Mouse (Mus musculus): ENCODE results near the gene Ncapg2. TPM values are rescaled to one million over a fixed set of nuclear protein-coding genes. Genes with fewer than 3 reads are reported as not detected.

Ncapg2 gene
- polyA plus RNA-seq, 1 experiment, result 3.7 TPM

- DNase-seq, result no peak
- no peaks in the 10 kb centered on the region for H3K27me3 ChIP-seq (ENCODE audit: control insufficient read depth, insufficient read depth, low read length)
- H3K4me3 ChIP-seq (replicated peaks; ENCODE audit: insufficient read depth, low read depth, low read length), result no peak overlapping the region
- H3K27ac ChIP-seq (ENCODE audit: insufficient read depth, low read length), result no peak overlapping the region
- H3K4me1 ChIP-seq (ENCODE audit: control insufficient read depth, insufficient read depth, low read length), result peaks cover 4% of the 10 kb centered on the region; the same call in 1 of the 2 replicates
- 76% methylated on average over 1 of the region's 1 CpGs for WGBS
- TF ChIP-seq CTCF (IDR thresholded peaks at IDR 0.05; ENCODE audit: borderline replicate concordance, insufficient read depth, low read depth, low read length) (no peak), POLR2A (IDR thresholded peaks at IDR 0.05; ENCODE audit: borderline replicate concordance, insufficient read depth, low read length) (no peak)
These were observed 73.6 kb downstream of the Ncapg2 start for GRCm38 (mm10) chr12:116478771-116479170.

- TF ChIP-seq POLR2A (IDR thresholded peaks at IDR 0.05; ENCODE audit: borderline replicate concordance, insufficient read depth, low read length) (no peak), CTCF (IDR thresholded peaks at IDR 0.05; ENCODE audit: borderline replicate concordance, insufficient read depth, low read depth, low read length) (no peak)
- 23% methylated on average over 1 of the region's 1 CpGs for WGBS
- Histone ChIP-seq H3K27ac (ENCODE audit: insufficient read depth, low read length) (no peak overlapping the region), H3K27me3 (ENCODE audit: control insufficient read depth, insufficient read depth, low read length) (no peaks in the 10 kb centered on the region), H3K4me3 (replicated peaks; ENCODE audit: insufficient read depth, low read depth, low read length) (no peak overlapping the region), H3K4me1 (ENCODE audit: control insufficient read depth, insufficient read depth, low read length) (peaks cover 4% of the 10 kb centered on the region; the same call in 1 of the 2 replicates)
- DNase-seq, result peak in 1 of 2 experiments; percentile 34
These were observed 76.7 kb downstream of the Ncapg2 start for GRCm38 (mm10) chr12:116481921-116482320.

GRCm38 (mm10) chr12:116483581-116483980 lies 78.4 kb downstream of the Ncapg2 start:
- H3K27me3 ChIP-seq (ENCODE audit: control insufficient read depth, insufficient read depth, low read length), result no peaks in the 10 kb centered on the region
- DNase-seq, result no peak
- 40% methylated on average over 2 of the region's 2 CpGs for WGBS
- peaks cover 4% of the 10 kb centered on the region; the same call in 1 of the 2 replicates for H3K4me1 ChIP-seq (ENCODE audit: control insufficient read depth, insufficient read depth, low read length)
- H3K27ac ChIP-seq (ENCODE audit: insufficient read depth, low read length), result no peak overlapping the region
- TF ChIP-seq CTCF (IDR thresholded peaks at IDR 0.05; ENCODE audit: borderline replicate concordance, insufficient read depth, low read depth, low read length) (no peak), POLR2A (IDR thresholded peaks at IDR 0.05; ENCODE audit: borderline replicate concordance, insufficient read depth, low read length) (no peak)
- no peak overlapping the region for H3K4me3 ChIP-seq (replicated peaks; ENCODE audit: insufficient read depth, low read depth, low read length)

GRCm38 (mm10) chr12:116484991-116485390 lies 79.8 kb downstream of the Ncapg2 start:
- Histone ChIP-seq H3K4me3 (replicated peaks; ENCODE audit: insufficient read depth, low read depth, low read length) (peak overlapping the region; percentile 74), H3K27me3 (ENCODE audit: control insufficient read depth, insufficient read depth, low read length) (no peaks in the 10 kb centered on the region), H3K27ac (ENCODE audit: insufficient read depth, low read length) (no peak overlapping the region), H3K4me1 (ENCODE audit: control insufficient read depth, insufficient read depth, low read length) (peaks cover 4% of the 10 kb centered on the region)
- WGBS, result 75% methylated on average over 8 of the region's 8 CpGs
- TF ChIP-seq CTCF (IDR thresholded peaks at IDR 0.05; ENCODE audit: borderline replicate concordance, insufficient read depth, low read depth, low read length) (no peak), POLR2A (IDR thresholded peaks at IDR 0.05; ENCODE audit: borderline replicate concordance, insufficient read depth, low read length) (no peak)
- DNase-seq, result no peak

- Histone ChIP-seq H3K27me3 (ENCODE audit: control insufficient read depth, insufficient read depth, low read length) (no peaks in the 10 kb centered on the region), H3K4me3 (replicated peaks; ENCODE audit: insufficient read depth, low read depth, low read length) (peak within 1 kb of the TSS; percentile 74), H3K27ac (ENCODE audit: insufficient read depth, low read length) (peak within 1 kb of the TSS; percentile 44), H3K4me1 (ENCODE audit: control insufficient read depth, insufficient read depth, low read length) (peaks cover 4% of the 10 kb centered on the region)
- WGBS, result under 1% methylated on average over 82 of the region's 86 CpGs
- peak; percentile 82 to 84 for DNase-seq
- TF ChIP-seq POLR2A (IDR thresholded peaks at IDR 0.05; ENCODE audit: borderline replicate concordance, insufficient read depth, low read length) (peak; percentile 70), CTCF (IDR thresholded peaks at IDR 0.05; ENCODE audit: borderline replicate concordance, insufficient read depth, low read depth, low read length) (no peak)
These were observed 80.6 kb downstream of the Ncapg2 start, which contains the start of gene Ptprn2 for GRCm38 (mm10) chr12:116485591-116486403. Gene Ptprn2 (plus strand): TSS chr12:116485720.

- peak overlapping the region; percentile 74 for H3K4me3 ChIP-seq (replicated peaks; ENCODE audit: insufficient read depth, low read depth, low read length)
- peak overlapping the region; percentile 44 for H3K27ac ChIP-seq (ENCODE audit: insufficient read depth, low read length)
- TF ChIP-seq CTCF (IDR thresholded peaks at IDR 0.05; ENCODE audit: borderline replicate concordance, insufficient read depth, low read depth, low read length) (no peak), POLR2A (IDR thresholded peaks at IDR 0.05; ENCODE audit: borderline replicate concordance, insufficient read depth, low read length) (no peak)
- H3K27me3 ChIP-seq (ENCODE audit: control insufficient read depth, insufficient read depth, low read length), result no peaks in the 10 kb centered on the region
- DNase-seq, result no peak
- peaks cover 4% of the 10 kb centered on the region for H3K4me1 ChIP-seq (ENCODE audit: control insufficient read depth, insufficient read depth, low read length)
- 2% methylated on average over 10 of the region's 10 CpGs for WGBS
These were observed 81.2 kb downstream of the Ncapg2 start for GRCm38 (mm10) chr12:116486404-116486730.

- H3K27me3 ChIP-seq (ENCODE audit: control insufficient read depth, insufficient read depth, low read length), result no peaks in the 10 kb centered on the region
- H3K27ac ChIP-seq (ENCODE audit: insufficient read depth, low read length), result no peak overlapping the region
- TF ChIP-seq CTCF (IDR thresholded peaks at IDR 0.05; ENCODE audit: borderline replicate concordance, insufficient read depth, low read depth, low read length), result no peak
- TF ChIP-seq POLR2A (IDR thresholded peaks at IDR 0.05; ENCODE audit: borderline replicate concordance, insufficient read depth, low read length), result no peak
- WGBS, result 69% methylated on average over 8 of the region's 8 CpGs
- no peaks in the 10 kb centered on the region; the same call in none of the 2 replicates for H3K4me1 ChIP-seq (ENCODE audit: control insufficient read depth, insufficient read depth, low read length)
- no peak overlapping the region for H3K4me3 ChIP-seq (replicated peaks; ENCODE audit: insufficient read depth, low read depth, low read length)
- no peak for DNase-seq
These were observed 83.6 kb downstream of the Ncapg2 start for GRCm38 (mm10) chr12:116488836-116489235.
